Mouse (Mus musculus) midbrain, embryonic 14.5 days (tissue): ENCODE results near the gene Olfr305. TPM values are rescaled to one million over a fixed set of nuclear protein-coding genes. Genes with fewer than 3 reads are reported as not detected.

Source experiments
- ATAC-seq: fragments of 200-750 bp; cut with Nextera tagmentation; 2 replicates; pipeline ENCODE4 v1.8.0; 2017; ENCODE audit warnings: moderate number of reproducible peaks, moderate library complexity; ENCODE audit not compliant: low FRiP score, low TSS enrichment
- DNase-seq: peaks from one replicate; pipeline ENCODE4 v3.0.0-alpha.2; 2015
- H3K27ac ChIP-seq: fragments of 300-500 bp; sonication (generic); replicated peaks from 2 replicates; pipeline ENCODE4 v1.5.1; 2014; ENCODE audit warnings: mild to moderate bottlenecking, low read depth, low read length, moderate library complexity
- H3K27me3 ChIP-seq: fragments of 300-500 bp; sonication (generic); 2 replicates; pipeline ENCODE4 v1.6.1; 2014; ENCODE audit warnings: low read length, control low read depth, mixed read lengths; ENCODE audit not compliant: control insufficient read depth, insufficient read depth
- H3K36me3 ChIP-seq: fragments of 300-500 bp; sonication (generic); 2 replicates; pipeline ENCODE4 v1.6.1; 2014; ENCODE audit warnings: low read length, control low read depth; ENCODE audit not compliant: control insufficient read depth, insufficient read depth
- H3K4me1 ChIP-seq: fragments of 300-500 bp; sonication (generic); 2 replicates; pipeline ENCODE4 v1.6.1; 2014; ENCODE audit warnings: mild to moderate bottlenecking, antibody characterized with exemption, low read length, control low read depth; ENCODE audit not compliant: control insufficient read depth, insufficient read depth
- H3K4me2 ChIP-seq: fragments of 300-500 bp; sonication (generic); 2 replicates; pipeline ENCODE4 v1.6.1; 2014; ENCODE audit warnings: mild to moderate bottlenecking, low read length, moderate library complexity
- H3K4me3 ChIP-seq: fragments of 300-500 bp; sonication (generic); replicated peaks from 2 replicates; pipeline ENCODE4 v1.5.1; 2014; ENCODE audit warnings: low read depth, low read length
- H3K9ac ChIP-seq: fragments of 300-500 bp; sonication (generic); replicated peaks from 2 replicates; pipeline ENCODE4 v1.6.1; 2014; ENCODE audit warnings: mild to moderate bottlenecking, low read length, moderate library complexity
- H3K9me3 ChIP-seq: fragments of 300-500 bp; sonication (generic); 2 replicates; pipeline ENCODE4 v1.6.1; 2016; ENCODE audit warnings: low read length, control low read depth, mixed read lengths; ENCODE audit not compliant: control insufficient read depth
- WGBS: fragments of 180-500 bp; shearing (Covaris S2); extraction: QIAGEN DNeasy Blood & Tissue Kit; methylation state at CpG from one replicate; pipeline ENCODE4 v1.1.7; 2014; 5-methylcytosine and 5-hydroxymethylcytosine counted together
- polyA plus RNA-seq: library from polyadenylated mRNA; unstranded; fragments of >200 nt; fragmentation: Nextera tagmentation; extraction: Ambion mirVana; gene quantifications from 2 replicates; pipeline ENCODE4 v1.2.1, GENCODE M21; 2014

The Olfr305 gene
- polyA plus RNA-seq, 1 experiment from 2014 or later = not detected

DNA sequence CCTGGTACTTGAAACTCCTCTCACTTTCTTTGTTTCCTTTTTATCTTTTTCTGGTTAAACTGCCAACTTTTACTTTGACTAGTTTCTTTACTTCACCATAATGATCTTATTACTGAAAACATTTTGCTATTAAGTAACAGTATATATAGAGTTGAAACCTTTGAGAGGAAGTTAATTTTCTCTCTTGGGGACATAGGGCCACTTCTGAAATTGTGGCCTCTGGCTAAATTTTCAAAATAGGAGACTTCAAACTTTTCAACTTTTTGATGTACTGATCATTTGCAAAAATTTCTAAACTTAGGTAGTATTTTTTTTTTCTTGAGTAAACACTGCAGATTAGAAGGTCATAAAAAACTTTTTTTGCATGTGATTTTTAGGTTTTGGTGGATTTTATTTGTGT lies 41.2 kb downstream of the Olfr305 start, which contains the start of gene Olfr308:
Olfr308 (minus strand) TSS at position 101 of the 400 bp plus-strand sequence.
- Histone ChIP-seq H3K4me2 (no peak within 1 kb of the TSS), H3K27ac (no peak within 1 kb of the TSS), H3K4me1 (no peaks in the 10 kb centered on the region), H3K9ac (no peak within 1 kb of the TSS), H3K9me3 (no peaks in the 10 kb centered on the region), H3K36me3 (no peaks in the 10 kb centered on the region), H3K4me3 (no peak within 1 kb of the TSS), H3K27me3 (no peaks in the 10 kb centered on the region)
- ATAC-seq (no peak), DNase-seq (no peak)

DNA sequence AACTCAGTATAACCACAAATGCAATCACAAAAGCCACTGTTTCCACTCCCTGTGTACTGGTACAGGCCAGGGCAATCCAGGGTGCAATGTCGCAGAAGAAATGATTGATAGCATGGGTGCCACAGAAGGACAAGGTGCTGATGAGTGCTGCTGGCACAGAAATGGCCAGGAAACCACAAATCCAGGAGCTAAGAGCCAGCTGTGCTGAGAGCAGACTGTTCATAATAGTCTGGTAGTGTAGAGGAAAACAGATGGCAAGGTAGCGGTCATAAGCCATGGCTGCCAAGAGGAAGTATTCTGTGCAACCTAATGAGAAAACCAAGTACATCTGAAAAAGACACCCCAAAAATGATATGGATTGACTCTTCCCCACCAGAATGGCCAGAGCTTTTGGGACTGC lies 45.4 kb downstream of the Olfr305 start:
- H3K27me3 ChIP-seq = no peaks in the 10 kb centered on the region
- no peak for DNase-seq
- ATAC-seq = no peak

DNA sequence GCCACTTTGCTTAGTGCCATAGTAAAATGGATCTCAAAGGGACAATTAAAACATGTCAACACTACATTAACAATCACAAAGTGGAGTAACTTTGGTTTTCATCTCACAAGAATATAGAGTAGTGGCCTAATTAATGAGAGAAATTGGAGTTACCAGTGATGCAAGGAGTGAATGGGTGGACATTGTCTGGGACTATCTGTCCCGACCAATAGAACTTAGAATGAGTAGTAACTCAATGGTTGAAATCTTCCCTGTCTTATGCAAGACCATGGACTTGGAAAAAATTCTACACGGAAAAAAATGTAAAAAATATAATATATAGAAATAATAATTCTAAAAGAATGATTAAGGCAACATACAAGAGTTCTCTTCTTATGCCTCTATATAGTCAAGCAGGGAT lies 53.1 kb downstream of the Olfr305 start, which contains the start of gene Olfr309:
Olfr309 (minus strand) TSS at position 101 of the 400 bp plus-strand sequence.
- Histone ChIP-seq H3K9ac (no peak within 1 kb of the TSS), H3K27me3 (no peaks in the 10 kb centered on the region), H3K9me3 (no peaks in the 10 kb centered on the region), H3K4me1 (no peaks in the 10 kb centered on the region), H3K36me3 (no peaks in the 10 kb centered on the region), H3K4me3 (no peak within 1 kb of the TSS), H3K4me2 (no peak within 1 kb of the TSS), H3K27ac (no peak within 1 kb of the TSS)
- DNase-seq = no peak
- WGBS = 76% methylated on average over 2 of the region's 2 CpGs
- no peak for ATAC-seq

More for the DNA sequence above, 45.4 kb downstream of the Olfr305 start:
- H3K36me3 ChIP-seq = no peaks in the 10 kb centered on the region
- H3K4me2 ChIP-seq = no peak overlapping the region
- H3K9me3 ChIP-seq = no peaks in the 10 kb centered on the region
- H3K9ac ChIP-seq = no peak overlapping the region
- H3K27ac ChIP-seq = no peak overlapping the region
- H3K4me1 ChIP-seq = no peaks in the 10 kb centered on the region
- WGBS = 94% methylated on average over 2 of the region's 2 CpGs
- no peak overlapping the region for H3K4me3 ChIP-seq

Other genes starting within 250 kb of the Olfr305 start
- not detected in 2 replicates for gene Vmn2r75, start 195.2 kb downstream of the Olfr305 start, polyA plus RNA-seq
- not detected in 2 replicates for gene Vmn2r76, start 120.6 kb downstream of the Olfr305 start, polyA plus RNA-seq
- gene Olfr310, start 89.8 kb downstream of the Olfr305 start, polyA plus RNA-seq = not detected in 2 replicates
- not detected in 2 replicates for gene Olfr309, start 53.2 kb downstream of the Olfr305 start, polyA plus RNA-seq
- gene Olfr308, start 41.3 kb downstream of the Olfr305 start, polyA plus RNA-seq = not detected in 2 replicates
- gene Olfr307, start 29.3 kb downstream of the Olfr305 start, polyA plus RNA-seq = not detected in 2 replicates
- not detected in 2 replicates for gene Olfr304, start 19.7 kb upstream of the Olfr305 start, polyA plus RNA-seq
- gene Olfr303, start 30.9 kb upstream of the Olfr305 start, polyA plus RNA-seq = not detected in 2 replicates
- not detected in 2 replicates for gene Olfr301, start 36.9 kb upstream of the Olfr305 start, polyA plus RNA-seq
- gene Olfr299, start 93.0 kb upstream of the Olfr305 start, polyA plus RNA-seq = not detected in 2 replicates
- gene Olfr298, start 125.6 kb upstream of the Olfr305 start, polyA plus RNA-seq = not detected in 2 replicates
- not detected in 2 replicates for gene Olfr297, start 153.0 kb upstream of the Olfr305 start, polyA plus RNA-seq
- gene Olfr295, start 216.9 kb upstream of the Olfr305 start, polyA plus RNA-seq = not detected in 2 replicates
- not detected in 2 replicates for gene Olfr294, start 249.7 kb upstream of the Olfr305 start, polyA plus RNA-seq